Mouse (Mus musculus): ENCODE results near the gene Pthlh.

Pthlh gene

GRCm38 (mm10) chr6:147263587-147264565 lies at the start of gene Pthlh:
Gene Pthlh (minus strand): TSS chr6:147264183.
- peak; percentile 69 for DNase-seq (ENCODE audit: low spot score)

GRCm38 (mm10) chr6:147313331-147313730 lies 49.3 kb upstream of the Pthlh start:
- no peak for DNase-seq (ENCODE audit: low spot score)

- no peak for DNase-seq (ENCODE audit: low spot score)
Measured at GRCm38 (mm10) chr6:147310435-147310978, 46.5 kb upstream of the Pthlh start.

- no peak for DNase-seq (ENCODE audit: low spot score)
Measured at GRCm38 (mm10) chr6:147310035-147310434, 46.1 kb upstream of the Pthlh start.

- DNase-seq (ENCODE audit: low spot score), result peak; percentile 44
Measured at GRCm38 (mm10) chr6:147304236-147304635, 40.3 kb upstream of the Pthlh start.

- no peak for DNase-seq (ENCODE audit: low spot score)
Measured at GRCm38 (mm10) chr6:147299607-147300006, 35.6 kb upstream of the Pthlh start.

- DNase-seq (ENCODE audit: low spot score), result no peak
Measured at GRCm38 (mm10) chr6:147279309-147279708, 15.3 kb upstream of the Pthlh start.

GRCm38 (mm10) chr6:147268143-147268790 lies 4.3 kb upstream of the Pthlh start:
- DNase-seq (ENCODE audit: low spot score), result no peak

- no peak for DNase-seq (ENCODE audit: low spot score)
Measured at GRCm38 (mm10) chr6:147266466-147266865, 2.5 kb upstream of the Pthlh start.

GRCm38 (mm10) chr6:147263178-147263577 lies 805 bp downstream of the Pthlh start:
- DNase-seq (ENCODE audit: low spot score), result no peak

GRCm38 (mm10) chr6:147261616-147262015 lies 2.4 kb downstream of the Pthlh start:
- no peak for DNase-seq (ENCODE audit: low spot score)

GRCm38 (mm10) chr6:147260766-147261165 lies 3.2 kb downstream of the Pthlh start:
- DNase-seq (ENCODE audit: low spot score), result no peak

GRCm38 (mm10) chr6:147247782-147248181 lies 16.2 kb downstream of the Pthlh start:
- DNase-seq (ENCODE audit: low spot score), result no peak

- DNase-seq (ENCODE audit: low spot score), result no peak
Measured at GRCm38 (mm10) chr6:147244294-147244693, 19.7 kb downstream of the Pthlh start.

GRCm38 (mm10) chr6:147243655-147244054 lies 20.3 kb downstream of the Pthlh start:
- DNase-seq (ENCODE audit: low spot score), result no peak

GRCm38 (mm10) chr6:147241541-147241940 lies 22.4 kb downstream of the Pthlh start:
- DNase-seq (ENCODE audit: low spot score), result no peak

- peak; percentile 24 for DNase-seq (ENCODE audit: low spot score)
Measured at GRCm38 (mm10) chr6:147240203-147240804, 23.7 kb downstream of the Pthlh start.

- no peak for DNase-seq (ENCODE audit: low spot score)
Measured at GRCm38 (mm10) chr6:147226696-147227095, 37.3 kb downstream of the Pthlh start.

- no peak for DNase-seq (ENCODE audit: low spot score)
Measured at GRCm38 (mm10) chr6:147219099-147219498, 44.9 kb downstream of the Pthlh start.

- DNase-seq (ENCODE audit: low spot score), result no peak
Measured at GRCm38 (mm10) chr6:147216156-147216555, 47.8 kb downstream of the Pthlh start.

- DNase-seq (ENCODE audit: low spot score), result no peak
Measured at GRCm38 (mm10) chr6:147207821-147208330, 56.1 kb downstream of the Pthlh start.
